In the genomic region with DNA sequence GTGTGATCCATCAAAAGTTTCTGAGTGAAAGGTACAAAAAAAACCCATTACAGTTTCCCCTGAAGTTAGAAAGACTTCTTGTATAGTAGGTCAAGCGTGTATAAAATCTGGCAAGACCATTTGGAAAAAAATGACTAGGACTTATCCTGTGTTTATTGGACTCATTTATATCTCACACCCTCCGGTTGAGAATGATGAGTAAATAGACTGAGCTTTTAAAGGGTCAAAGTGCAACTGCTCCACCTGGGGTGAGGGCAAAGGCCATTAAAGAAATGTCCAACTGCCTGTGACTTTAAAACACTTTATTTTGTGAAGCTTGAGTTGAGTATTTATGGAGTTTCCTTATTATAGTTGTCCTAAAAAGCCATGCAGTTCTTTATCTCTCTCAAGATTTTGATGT, we compare ENCODE assay signal across 27 mouse cellular contexts.
DNase-seq lines count a peak whose midpoint lies in the region; ATAC-seq and TF ChIP-seq lines count a peak whose summit lies in the region.
"Had no signal": no experiment of that assay in that cellular context is flagged by ENCODE, and none has a peak within 500 bp of the region (broad histone marks: within the 10 kb centered on the region; RNA-seq: fewer than 3 reads in every experiment).

No protein-coding gene starts in this region.

- WGBS in intestine, embryonic 15.5 days = 37% methylated on average over 2 of the region's 2 CpGs
- WGBS in intestine, embryonic 16.5 days = 36% methylated on average over 2 of the region's 2 CpGs
- WGBS in liver, adult 2 months = 23% methylated on average over 2 of the region's 2 CpGs
- WGBS in liver, postnatal 0 days (ENCODE audit: insufficient replicate concordance) = 57% methylated on average over 2 of the region's 2 CpGs

- no peak for TF ChIP-seq CTCF in liver, adult 2 months (IDR thresholded peaks at IDR 0.05; ENCODE audit: low read depth, low read length)
- no peak for TF ChIP-seq CTCF in liver, postnatal 0 days (IDR thresholded peaks at IDR 0.05; ENCODE audit: low read depth)

- H3K27ac ChIP-seq in intestine, embryonic 15.5 days = no peak overlapping the region
- no peak overlapping the region for H3K27ac ChIP-seq in intestine, embryonic 16.5 days (ENCODE audit: low read length)
- H3K27ac ChIP-seq in liver, adult 2 months (replicated peaks; ENCODE audit: insufficient read depth, low read depth, low read length) = peak overlapping the region; percentile 61; the same call in 1 of the 2 replicates
- H3K27ac ChIP-seq in liver, postnatal 0 days (ENCODE audit: low read depth) = no peak overlapping the region
- H3K27ac ChIP-seq: forebrain, embryonic 10.5 days; forebrain, embryonic 13.5 days; heart, embryonic 15.5 days; hindbrain, embryonic 10.5 days; hindbrain, embryonic 13.5 days had no signal

- H3K4me3 ChIP-seq in intestine, embryonic 15.5 days (replicated peaks) = no peak overlapping the region
- H3K4me3 ChIP-seq in intestine, embryonic 16.5 days (ENCODE audit: low read length) = no peak overlapping the region
- no peak overlapping the region for H3K4me3 ChIP-seq in liver, adult 2 months (ENCODE audit: insufficient read depth, low read depth, low read length)
- no peak overlapping the region for H3K4me3 ChIP-seq in liver, postnatal 0 days (ENCODE audit: low read depth, low read length)
- H3K4me3 ChIP-seq: forebrain, embryonic 10.5 days; forebrain, embryonic 13.5 days; heart, embryonic 12.5 days; heart, embryonic 15.5 days; hindbrain, embryonic 10.5 days; hindbrain, embryonic 13.5 days had no signal

- no peak overlapping the region for H3K4me2 ChIP-seq in intestine, embryonic 15.5 days (replicated peaks)
- H3K4me2 ChIP-seq in intestine, embryonic 16.5 days (ENCODE audit: low read depth, low read length) = no peak overlapping the region
- no peak overlapping the region for H3K4me2 ChIP-seq in liver, postnatal 0 days (ENCODE audit: low read depth, low read length)
- H3K4me2 ChIP-seq: forebrain, embryonic 13.5 days; heart, embryonic 12.5 days; heart, embryonic 15.5 days; hindbrain, embryonic 13.5 days had no signal

- peak; percentile 5 for DNase-seq in embryo, embryonic 10.5 days (ENCODE audit: low spot score)
- DNase-seq in embryo, embryonic 11 days = no peak
- DNase-seq in kidney, adult 8-10 months = peak; percentile 32 to 43
- no peak for DNase-seq in kidney, postnatal 10 days
- DNase-seq in liver, adult 2 months (ENCODE audit: extremely low read depth, low read depth, low spot score) = peak; percentile 91
- DNase-seq in liver, postnatal 0 days = no peak
- DNase-seq: adrenal gland, adult 8-10 months; adrenal gland, postnatal 25 days; cerebellum, adult 11-12 months; cerebellum, adult 8-10 months; cerebellum, postnatal 10 days; cerebellum, postnatal 36 days; gastrocnemius, postnatal 10 days; gastrocnemius, postnatal 36 days; heart, postnatal 10 days; heart, postnatal 36 days had no signal

- H3K79me2 ChIP-seq in liver, adult 2 months (ENCODE audit: control insufficient read depth, insufficient read depth, low read length) = no peaks in the 10 kb centered on the region

- H3K27me3 ChIP-seq in intestine, embryonic 15.5 days (replicated peaks) = no peaks in the 10 kb centered on the region
- no peaks in the 10 kb centered on the region for H3K27me3 ChIP-seq in intestine, embryonic 16.5 days (replicated peaks; ENCODE audit: control insufficient read depth, insufficient read depth, low read length)
- H3K27me3 ChIP-seq in liver, adult 2 months (ENCODE audit: control insufficient read depth, insufficient read depth, low read length) = no peaks in the 10 kb centered on the region
- H3K27me3 ChIP-seq in liver, postnatal 0 days (ENCODE audit: insufficient read depth, low read length) = no peaks in the 10 kb centered on the region
- H3K27me3 ChIP-seq: forebrain, embryonic 13.5 days; heart, embryonic 12.5 days; heart, embryonic 15.5 days; hindbrain, embryonic 13.5 days had no signal

- H3K36me3 ChIP-seq in intestine, embryonic 15.5 days = no peaks in the 10 kb centered on the region
- H3K36me3 ChIP-seq in intestine, embryonic 16.5 days (ENCODE audit: control insufficient read depth, insufficient read depth, low read length) = no peaks in the 10 kb centered on the region
- H3K36me3 ChIP-seq in liver, adult 2 months (ENCODE audit: control insufficient read depth, insufficient read depth, low read length) = no peaks in the 10 kb centered on the region
- H3K36me3 ChIP-seq in liver, postnatal 0 days (replicated peaks; ENCODE audit: insufficient read depth, low read length) = no peaks in the 10 kb centered on the region
- H3K36me3 ChIP-seq: forebrain, embryonic 10.5 days; heart, embryonic 12.5 days; heart, embryonic 15.5 days; hindbrain, embryonic 10.5 days; hindbrain, embryonic 13.5 days had no signal

- no peak overlapping the region for H3K9ac ChIP-seq in intestine, embryonic 15.5 days
- H3K9ac ChIP-seq in intestine, embryonic 16.5 days (ENCODE audit: low read depth, low read length) = no peak overlapping the region
- no peak overlapping the region for H3K9ac ChIP-seq in liver, adult 2 months (ENCODE audit: low read depth, low read length)
- H3K9ac ChIP-seq in liver, postnatal 0 days (replicated peaks) = no peak overlapping the region
- H3K9ac ChIP-seq: forebrain, embryonic 13.5 days; heart, embryonic 12.5 days; heart, embryonic 15.5 days; hindbrain, embryonic 13.5 days had no signal

- no peaks in the 10 kb centered on the region for H3K4me1 ChIP-seq in intestine, embryonic 15.5 days (replicated peaks)
- H3K4me1 ChIP-seq in intestine, embryonic 16.5 days (ENCODE audit: control insufficient read depth, insufficient read depth, low read length) = no peaks in the 10 kb centered on the region
- peaks cover 8% of the 10 kb centered on the region for H3K4me1 ChIP-seq in liver, adult 2 months (ENCODE audit: control insufficient read depth, insufficient read depth, low read length)
- H3K4me1 ChIP-seq in liver, postnatal 0 days (ENCODE audit: insufficient read depth) = no peaks in the 10 kb centered on the region; the same call in 1 of the 2 replicates
- H3K4me1 ChIP-seq: forebrain, embryonic 10.5 days; forebrain, embryonic 13.5 days; heart, embryonic 12.5 days; heart, embryonic 15.5 days; hindbrain, embryonic 10.5 days; hindbrain, embryonic 13.5 days had no signal

- no peak for TF ChIP-seq EP300 in liver, postnatal 0 days (IDR thresholded peaks at IDR 0.05; ENCODE audit: low read depth)

- no peaks in the 10 kb centered on the region for H3K9me3 ChIP-seq in intestine, embryonic 15.5 days
- H3K9me3 ChIP-seq in intestine, embryonic 16.5 days (ENCODE audit: control insufficient read depth, low read length) = no peaks in the 10 kb centered on the region
- H3K9me3 ChIP-seq in liver, postnatal 0 days (ENCODE audit: low read length) = no peaks in the 10 kb centered on the region; the same call in 1 of the 2 replicates
- H3K9me3 ChIP-seq: forebrain, embryonic 10.5 days; forebrain, embryonic 13.5 days; heart, embryonic 15.5 days; hindbrain, embryonic 10.5 days; hindbrain, embryonic 13.5 days had no signal

- no peak for TF ChIP-seq POLR2A in liver, adult 2 months (IDR thresholded peaks at IDR 0.05; ENCODE audit: extremely low read depth, insufficient read depth, low read length)

- ATAC-seq in intestine, embryonic 15.5 days = peak; percentile 53; the same call in 1 of the 2 replicates
- no peak for ATAC-seq in intestine, embryonic 16.5 days
- no peak for ATAC-seq in liver, postnatal 0 days
- ATAC-seq: activated CD4-positive, CD25-positive, alpha-beta regulatory T cell, adult 4 months; forebrain, embryonic 13.5 days; forebrain, embryonic 16.5 days; hindbrain, embryonic 16.5 days had no signal

Comparison
In these comparisons a context has a peak if more than half of its experiments do, and no peak if none do; other contexts are left out.
1. DNase-seq: peak in embryo, embryonic 10.5 days (single experiment), kidney, adult 8-10 months (2 of 2) and liver, adult 2 months (single experiment); none in embryo, embryonic 11 days (single experiment), kidney, postnatal 10 days (single experiment) and liver, postnatal 0 days (single experiment).